Mouse (Mus musculus): ENCODE measurements around the gene Afg1l. TPM values are rescaled to one million over a fixed set of nuclear protein-coding genes. Genes with fewer than 3 reads are reported as not detected.
A peak's percentile ranks its signal among the peaks of the same experiment; 100 is the strongest.

Gene Afg1l
- polyA plus RNA-seq, 1 experiment from 2014 or later = 9.2 TPM

GRCm38 (mm10) chr10:42327576-42327975 lies 150.8 kb downstream of the Afg1l start:
- WGBS = 59% methylated on average over 8 of the region's 8 CpGs
- no peaks in the 10 kb centered on the region for H3K27me3 ChIP-seq (ENCODE audit: control insufficient read depth, insufficient read depth, low read depth, low read length)
- H3K4me3 ChIP-seq (ENCODE audit: low read depth, low read length) = no peak overlapping the region
- ATAC-seq = no peak
- H3K27ac ChIP-seq (ENCODE audit: low read length) = no peak overlapping the region
- H3K4me1 ChIP-seq (ENCODE audit: control insufficient read depth, insufficient read depth, low read length) = peaks cover 2% of the 10 kb centered on the region; the same call in 1 of the 2 replicates
- no peaks in the 10 kb centered on the region for H3K9me3 ChIP-seq (replicated peaks; ENCODE audit: control insufficient read depth, low read length, poor library complexity, severe bottlenecking)
- H3K4me2 ChIP-seq (ENCODE audit: low read length) = no peak overlapping the region
- H3K9ac ChIP-seq (ENCODE audit: low read depth, low read length) = no peak overlapping the region
- no peaks in the 10 kb centered on the region for H3K36me3 ChIP-seq (ENCODE audit: control insufficient read depth, insufficient read depth, low read length)

GRCm38 (mm10) chr10:42325305-42325704 lies 153.1 kb downstream of the Afg1l start:
- WGBS = 66% methylated on average over 10 of the region's 10 CpGs
- H3K36me3 ChIP-seq (ENCODE audit: control insufficient read depth, insufficient read depth, low read length) = no peaks in the 10 kb centered on the region

DNA sequence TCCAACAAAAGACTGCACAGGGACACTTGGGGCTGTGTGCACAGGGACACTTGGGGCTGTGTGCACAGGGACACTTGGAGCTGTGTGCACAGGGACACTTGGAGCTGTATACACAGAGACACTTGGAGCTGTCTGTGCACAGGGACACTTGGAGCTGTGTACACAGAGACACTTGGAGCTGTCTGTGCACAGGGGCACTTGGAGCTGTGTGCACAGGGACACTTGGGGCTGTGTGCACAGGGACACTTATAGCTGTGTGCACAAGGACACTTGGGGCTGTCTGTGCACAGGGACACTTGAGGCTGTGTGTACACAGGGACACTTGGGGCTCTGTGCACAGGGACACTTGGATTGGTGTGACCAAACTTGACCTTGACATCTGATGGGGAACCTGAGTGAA lies 154.4 kb downstream of the Afg1l start:
- no peak overlapping the region for H3K4me3 ChIP-seq (ENCODE audit: low read depth, low read length)
- H3K4me2 ChIP-seq (ENCODE audit: low read length) = no peak overlapping the region
- H3K27me3 ChIP-seq (ENCODE audit: control insufficient read depth, insufficient read depth, low read depth, low read length) = no peaks in the 10 kb centered on the region
- ATAC-seq = no peak
- H3K9ac ChIP-seq (ENCODE audit: low read depth, low read length) = no peak overlapping the region
- no peaks in the 10 kb centered on the region for H3K9me3 ChIP-seq (replicated peaks; ENCODE audit: control insufficient read depth, low read length, poor library complexity, severe bottlenecking)
- no peak overlapping the region for H3K27ac ChIP-seq (ENCODE audit: low read length)
- H3K4me1 ChIP-seq (ENCODE audit: control insufficient read depth, insufficient read depth, low read length) = peaks cover 2% of the 10 kb centered on the region; the same call in 1 of the 2 replicates
- no peaks in the 10 kb centered on the region for H3K36me3 ChIP-seq (ENCODE audit: control insufficient read depth, insufficient read depth, low read length)

More at GRCm38 (mm10) chr10:42325305-42325704, 153.1 kb downstream of the Afg1l start:
- no peak overlapping the region for H3K4me3 ChIP-seq (ENCODE audit: low read depth, low read length)
- H3K27me3 ChIP-seq (ENCODE audit: control insufficient read depth, insufficient read depth, low read depth, low read length) = no peaks in the 10 kb centered on the region
- no peak for ATAC-seq
- H3K9me3 ChIP-seq (replicated peaks; ENCODE audit: control insufficient read depth, low read length, poor library complexity, severe bottlenecking) = no peaks in the 10 kb centered on the region
- no peak overlapping the region for H3K4me2 ChIP-seq (ENCODE audit: low read length)
- peaks cover 2% of the 10 kb centered on the region; the same call in 1 of the 2 replicates for H3K4me1 ChIP-seq (ENCODE audit: control insufficient read depth, insufficient read depth, low read length)
- no peak overlapping the region for H3K27ac ChIP-seq (ENCODE audit: low read length)
- no peak overlapping the region for H3K9ac ChIP-seq (ENCODE audit: low read depth, low read length)

GRCm38 (mm10) chr10:42313222-42313786 lies 165.1 kb downstream of the Afg1l start:
- H3K27me3 ChIP-seq (ENCODE audit: control insufficient read depth, insufficient read depth, low read depth, low read length) = peaks cover 7% of the 10 kb centered on the region
- WGBS = 87% methylated on average over 22 of the region's 22 CpGs
- ATAC-seq = no peak
- no peak overlapping the region for H3K4me2 ChIP-seq (ENCODE audit: low read length)
- H3K4me3 ChIP-seq (ENCODE audit: low read depth, low read length) = no peak overlapping the region
- H3K9ac ChIP-seq (ENCODE audit: low read depth, low read length) = no peak overlapping the region
- H3K9me3 ChIP-seq (replicated peaks; ENCODE audit: control insufficient read depth, low read length, poor library complexity, severe bottlenecking) = no peaks in the 10 kb centered on the region
- no peaks in the 10 kb centered on the region for H3K36me3 ChIP-seq (ENCODE audit: control insufficient read depth, insufficient read depth, low read length)
- no peak overlapping the region for H3K27ac ChIP-seq (ENCODE audit: low read length)
- no peaks in the 10 kb centered on the region for H3K4me1 ChIP-seq (ENCODE audit: control insufficient read depth, insufficient read depth, low read length)

DNA sequence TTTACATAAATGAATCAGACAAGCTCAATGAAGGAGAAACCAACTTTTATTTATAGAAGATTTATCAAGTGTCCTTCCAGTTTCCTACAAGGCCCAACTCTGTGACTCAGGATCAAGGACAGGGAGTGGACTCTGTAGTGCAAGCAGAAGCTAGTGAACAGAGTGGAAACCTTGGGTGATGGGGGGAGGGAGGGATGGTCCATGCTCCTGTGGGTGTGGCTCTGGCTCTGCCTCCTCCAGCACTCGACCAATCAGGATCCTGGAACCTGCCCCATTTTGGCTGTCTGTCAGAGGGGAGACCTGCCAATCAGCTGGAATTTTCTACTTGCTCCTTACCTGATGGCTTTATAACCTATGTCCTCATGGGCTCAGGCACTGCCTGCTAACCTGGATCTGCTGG lies 165.8 kb downstream of the Afg1l start:
- ATAC-seq = no peak

DNA sequence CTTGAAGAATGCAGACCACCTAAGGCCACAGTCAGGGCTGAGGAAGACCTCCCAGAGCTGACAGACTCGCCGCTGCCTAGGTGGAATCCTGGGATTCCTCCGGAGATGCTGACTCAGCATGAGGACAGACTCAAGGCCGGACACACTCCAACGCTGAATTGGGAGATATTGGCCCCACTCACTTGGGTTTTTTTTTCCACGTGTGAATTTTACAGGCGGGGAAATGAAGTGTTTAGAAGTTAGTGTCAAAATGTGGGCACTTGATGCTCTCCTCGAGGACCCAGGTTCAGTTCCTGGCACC lies 169.7 kb downstream of the Afg1l start:
- H3K9ac ChIP-seq (ENCODE audit: low read depth, low read length) = peak overlapping the region; percentile 37; the same call in 1 of the 2 replicates

More for the DNA sequence above, 165.8 kb downstream of the Afg1l start:
- Histone ChIP-seq H3K27ac (ENCODE audit: low read length) (no peak overlapping the region), H3K27me3 (ENCODE audit: control insufficient read depth, insufficient read depth, low read depth, low read length) (peaks cover 7% of the 10 kb centered on the region), H3K9me3 (replicated peaks; ENCODE audit: control insufficient read depth, low read length, poor library complexity, severe bottlenecking) (no peaks in the 10 kb centered on the region), H3K4me2 (ENCODE audit: low read length) (no peak overlapping the region), H3K36me3 (ENCODE audit: control insufficient read depth, insufficient read depth, low read length) (no peaks in the 10 kb centered on the region), H3K4me1 (ENCODE audit: control insufficient read depth, insufficient read depth, low read length) (no peaks in the 10 kb centered on the region), H3K4me3 (ENCODE audit: low read depth, low read length) (no peak overlapping the region), H3K9ac (ENCODE audit: low read depth, low read length) (no peak overlapping the region)
- WGBS = 80% methylated on average over 1 of the region's 1 CpGs

DNA sequence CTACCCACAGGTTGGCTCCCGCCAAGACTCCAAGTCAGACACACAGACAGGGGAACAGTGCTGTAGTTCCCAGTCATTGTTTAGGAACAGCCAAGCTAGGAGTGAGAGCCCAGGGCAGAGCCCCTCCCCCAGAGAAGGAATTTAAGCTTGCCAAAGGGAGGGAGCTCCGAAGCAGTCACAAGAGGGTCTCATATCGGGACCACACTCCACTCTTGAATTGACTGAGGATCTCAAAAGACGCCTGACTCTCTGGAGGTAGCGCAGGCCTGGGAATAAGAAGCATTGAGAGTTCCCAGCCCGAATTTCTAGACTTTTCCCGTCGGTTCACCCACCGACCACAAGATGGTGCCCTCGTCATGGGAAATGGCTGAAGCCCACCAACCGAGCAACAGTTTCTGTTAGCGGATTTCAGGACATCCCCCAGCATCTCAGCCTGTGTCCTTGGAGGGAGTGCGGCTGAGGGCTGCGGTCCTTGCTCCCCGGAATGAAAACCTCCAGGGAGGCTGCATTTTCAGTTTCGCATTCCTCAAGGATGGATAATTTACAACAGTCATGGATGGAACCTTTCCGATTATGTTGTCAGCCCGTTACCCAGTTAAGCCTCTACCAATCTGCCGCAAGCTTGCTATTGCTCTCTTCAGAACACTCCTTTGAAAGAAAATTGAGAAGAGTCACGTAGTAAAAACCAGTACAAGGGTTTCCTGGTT lies 170.2 kb downstream of the Afg1l start:
- peak; percentile 81 for ATAC-seq
- no peaks in the 10 kb centered on the region for H3K36me3 ChIP-seq (ENCODE audit: control insufficient read depth, insufficient read depth, low read length)

More for the DNA sequence above, 169.7 kb downstream of the Afg1l start:
- H3K4me3 ChIP-seq (ENCODE audit: low read depth, low read length) = peak overlapping the region; percentile 27
- no peaks in the 10 kb centered on the region for H3K4me1 ChIP-seq (ENCODE audit: control insufficient read depth, insufficient read depth, low read length)
- peak overlapping the region; percentile 56 for H3K4me2 ChIP-seq (ENCODE audit: low read length)
- ATAC-seq = no peak; the same call in 1 of the 2 replicates
- peaks cover 7% of the 10 kb centered on the region for H3K27me3 ChIP-seq (ENCODE audit: control insufficient read depth, insufficient read depth, low read depth, low read length)
- no peak overlapping the region for H3K27ac ChIP-seq (ENCODE audit: low read length)
- 33% methylated on average over 8 of the region's 8 CpGs for WGBS
- H3K36me3 ChIP-seq (ENCODE audit: control insufficient read depth, insufficient read depth, low read length) = no peaks in the 10 kb centered on the region
- H3K9me3 ChIP-seq (replicated peaks; ENCODE audit: control insufficient read depth, low read length, poor library complexity, severe bottlenecking) = no peaks in the 10 kb centered on the region

DNA sequence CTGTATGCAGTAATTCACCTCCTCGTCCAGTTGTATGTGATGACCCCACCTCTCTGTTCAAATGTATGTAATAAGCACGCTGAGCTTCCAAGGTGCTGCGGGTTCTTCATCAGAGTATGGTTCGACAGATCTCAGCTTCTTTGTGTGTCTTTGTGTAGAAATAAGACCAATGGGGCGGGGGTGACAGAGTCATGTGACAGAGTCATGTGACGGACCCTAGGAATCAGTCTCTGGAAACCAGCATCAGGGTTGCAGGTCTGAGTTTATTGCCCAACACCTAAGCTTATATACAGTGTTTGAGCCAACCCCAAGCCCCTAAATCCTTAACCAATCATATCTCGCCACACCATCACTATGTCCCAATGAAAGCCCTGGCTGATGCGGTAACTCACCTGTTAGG lies 171.9 kb downstream of the Afg1l start:
- H3K9ac ChIP-seq (ENCODE audit: low read depth, low read length) = no peak overlapping the region
- H3K4me1 ChIP-seq (ENCODE audit: control insufficient read depth, insufficient read depth, low read length) = no peaks in the 10 kb centered on the region
- no peak overlapping the region for H3K4me2 ChIP-seq (ENCODE audit: low read length)
- H3K27ac ChIP-seq (ENCODE audit: low read length) = no peak overlapping the region
- 86% methylated on average over 8 of the region's 8 CpGs for WGBS
- H3K9me3 ChIP-seq (replicated peaks; ENCODE audit: control insufficient read depth, low read length, poor library complexity, severe bottlenecking) = no peaks in the 10 kb centered on the region
- H3K4me3 ChIP-seq (ENCODE audit: low read depth, low read length) = no peak overlapping the region
- H3K27me3 ChIP-seq (ENCODE audit: control insufficient read depth, insufficient read depth, low read depth, low read length) = peaks cover 7% of the 10 kb centered on the region
- ATAC-seq = no peak
- no peaks in the 10 kb centered on the region for H3K36me3 ChIP-seq (ENCODE audit: control insufficient read depth, insufficient read depth, low read length)

More for the DNA sequence above, 170.2 kb downstream of the Afg1l start:
- no peaks in the 10 kb centered on the region for H3K9me3 ChIP-seq (replicated peaks; ENCODE audit: control insufficient read depth, low read length, poor library complexity, severe bottlenecking)
- no peaks in the 10 kb centered on the region for H3K4me1 ChIP-seq (ENCODE audit: control insufficient read depth, insufficient read depth, low read length)
- H3K4me3 ChIP-seq (ENCODE audit: low read depth, low read length) = peak overlapping the region; percentile 27
- peaks cover 7% of the 10 kb centered on the region for H3K27me3 ChIP-seq (ENCODE audit: control insufficient read depth, insufficient read depth, low read depth, low read length)
- H3K9ac ChIP-seq (ENCODE audit: low read depth, low read length) = peak overlapping the region; percentile 37; the same call in 1 of the 2 replicates
- 5% methylated on average over 20 of the region's 20 CpGs for whole genome bisulfite sequencing
- H3K4me2 ChIP-seq (ENCODE audit: low read length) = peak overlapping the region; percentile 56
- H3K27ac ChIP-seq (ENCODE audit: low read length) = no peak overlapping the region

GRCm38 (mm10) chr10:42300805-42301204 lies 177.6 kb downstream of the Afg1l start:
- Histone ChIP-seq H3K4me1 (ENCODE audit: control insufficient read depth, insufficient read depth, low read length) (no peaks in the 10 kb centered on the region), H3K27ac (ENCODE audit: low read length) (no peak overlapping the region), H3K36me3 (ENCODE audit: control insufficient read depth, insufficient read depth, low read length) (no peaks in the 10 kb centered on the region), H3K9me3 (replicated peaks; ENCODE audit: control insufficient read depth, low read length, poor library complexity, severe bottlenecking) (no peaks in the 10 kb centered on the region), H3K4me3 (ENCODE audit: low read depth, low read length) (no peak overlapping the region), H3K9ac (ENCODE audit: low read depth, low read length) (no peak overlapping the region), H3K4me2 (ENCODE audit: low read length) (no peak overlapping the region), H3K27me3 (ENCODE audit: control insufficient read depth, insufficient read depth, low read depth, low read length) (no peaks in the 10 kb centered on the region)
- 73% methylated on average over 4 of the region's 4 CpGs for WGBS
- no peak for ATAC-seq
